Mouse (Mus musculus): ENCODE measurements around the gene Ggps1. TPM values are rescaled to one million over a fixed set of nuclear protein-coding genes. Genes with fewer than 3 reads are reported as not detected.
"Not testable (repeated sequence)": the region's sequence is repeated elsewhere in the genome, so short reads cannot be mapped to it uniquely, and the experiment has no call there.

Ggps1 gene
- polyA plus RNA-seq, 1 experiment from 2014 or later, result 88.6 TPM

DNA sequence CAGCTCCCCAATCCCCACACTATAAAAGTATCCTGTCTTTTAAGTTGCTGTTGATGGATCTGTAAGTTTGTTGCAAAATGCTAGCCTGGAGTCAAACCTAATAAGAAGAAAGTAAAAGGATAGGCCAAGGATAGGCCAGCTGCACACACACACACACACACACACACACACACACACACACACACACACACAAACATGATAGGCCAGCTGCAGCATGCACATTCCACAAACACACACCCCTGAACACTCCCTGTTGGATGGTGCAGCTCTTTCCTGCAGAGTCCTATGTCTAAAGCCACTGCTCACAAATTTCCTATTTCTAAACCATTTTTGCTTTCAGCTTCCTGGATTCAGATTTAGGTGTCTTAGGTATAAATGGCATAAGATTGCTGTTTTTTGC is 19.4 kb downstream of the Ggps1 start:
- Histone ChIP-seq H3K9me3 (ENCODE audit: control insufficient read depth, low read length) (no peaks in the 10 kb centered on the region), H3K9ac (no peak overlapping the region), H3K36me3 (replicated peaks; ENCODE audit: control insufficient read depth, insufficient read depth) (peaks cover 19% of the 10 kb centered on the region), H3K4me1 (replicated peaks; ENCODE audit: control insufficient read depth, insufficient read depth, low read length) (peaks cover 10% of the 10 kb centered on the region), H3K4me2 (replicated peaks) (no peak overlapping the region), H3K27ac (no peak overlapping the region), H3K27me3 (ENCODE audit: control insufficient read depth, insufficient read depth, low read length) (no peaks in the 10 kb centered on the region), H3K4me3 (replicated peaks; ENCODE audit: low read length) (no peak overlapping the region)
- DNase-seq (ENCODE audit: low spot score) (no peak), ATAC-seq (ENCODE audit: low FRiP score) (no peak)

DNA sequence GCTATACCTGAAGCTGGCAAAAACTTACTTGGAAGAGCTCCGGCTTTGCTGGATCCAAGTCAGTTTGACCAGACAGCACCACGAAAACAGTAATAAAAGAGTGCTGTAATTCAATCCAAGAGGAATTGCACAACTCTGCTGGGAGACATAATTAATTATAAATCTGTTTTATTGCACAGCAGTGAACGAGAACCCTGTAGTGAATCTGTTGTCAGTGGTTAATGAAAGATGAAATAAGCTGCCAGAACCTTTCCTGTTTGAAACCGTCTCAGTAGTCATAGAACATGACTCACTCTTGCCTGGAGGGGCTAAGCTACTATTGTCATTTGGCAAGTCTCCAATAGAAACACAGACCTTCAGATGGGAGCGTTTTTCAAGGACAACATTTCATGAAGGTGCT is 23.1 kb downstream of the Ggps1 start:
- 41% methylated on average over 5 of the region's 5 CpGs for WGBS
- H3K4me3 ChIP-seq (replicated peaks; ENCODE audit: low read length), result peak overlapping the region; percentile 64

GRCm38 (mm10) chr13:14039292-14039965 is 23.9 kb downstream of the Ggps1 start, which contains the start of gene Tbce:
Gene Tbce, minus strand, starts transcription at chr13:14039638.
- H3K36me3 ChIP-seq (replicated peaks; ENCODE audit: control insufficient read depth, insufficient read depth), result no peaks in the 10 kb centered on the region
- H3K4me1 ChIP-seq (replicated peaks; ENCODE audit: control insufficient read depth, insufficient read depth, low read length), result peaks cover 17% of the 10 kb centered on the region
- H3K4me3 ChIP-seq (replicated peaks; ENCODE audit: low read length), result peak within 1 kb of the TSS; percentile 64
- ATAC-seq (ENCODE audit: low FRiP score), result peak; percentile 98
- H3K9ac ChIP-seq, result peak within 1 kb of the TSS; percentile 92
- WGBS, result under 1% methylated on average over 35 of the region's 35 CpGs
- peak within 1 kb of the TSS; percentile 83 for H3K4me2 ChIP-seq (replicated peaks)
- DNase-seq (ENCODE audit: low spot score), result peak; percentile 92
- peak within 1 kb of the TSS; percentile 99 for H3K27ac ChIP-seq
- no peaks in the 10 kb centered on the region for H3K9me3 ChIP-seq (ENCODE audit: control insufficient read depth, low read length)
- H3K27me3 ChIP-seq (ENCODE audit: control insufficient read depth, insufficient read depth, low read length), result no peaks in the 10 kb centered on the region

More for the DNA sequence above, 23.1 kb downstream of the Ggps1 start:
- H3K4me1 ChIP-seq (replicated peaks; ENCODE audit: control insufficient read depth, insufficient read depth, low read length), result peaks cover 17% of the 10 kb centered on the region
- no peak for DNase-seq (ENCODE audit: low spot score)
- H3K4me2 ChIP-seq (replicated peaks), result peak overlapping the region; percentile 83
- H3K9ac ChIP-seq, result peak overlapping the region; percentile 92
- H3K27me3 ChIP-seq (ENCODE audit: control insufficient read depth, insufficient read depth, low read length), result no peaks in the 10 kb centered on the region
- no peaks in the 10 kb centered on the region for H3K9me3 ChIP-seq (ENCODE audit: control insufficient read depth, low read length)
- H3K27ac ChIP-seq, result peak overlapping the region; percentile 99; the same call in 1 of the 2 replicates
- no peak for ATAC-seq (ENCODE audit: low FRiP score)
- no peaks in the 10 kb centered on the region for H3K36me3 ChIP-seq (replicated peaks; ENCODE audit: control insufficient read depth, insufficient read depth)

GRCm38 (mm10) chr13:14038911-14039291 is 24.4 kb downstream of the Ggps1 start:
- peak overlapping the region; percentile 64 for H3K4me3 ChIP-seq (replicated peaks; ENCODE audit: low read length)
- peaks cover 17% of the 10 kb centered on the region for H3K4me1 ChIP-seq (replicated peaks; ENCODE audit: control insufficient read depth, insufficient read depth, low read length)
- peak overlapping the region; percentile 83 for H3K4me2 ChIP-seq (replicated peaks)
- no peaks in the 10 kb centered on the region for H3K27me3 ChIP-seq (ENCODE audit: control insufficient read depth, insufficient read depth, low read length)
- WGBS, result 2% methylated on average over 8 of the region's 8 CpGs
- H3K36me3 ChIP-seq (replicated peaks; ENCODE audit: control insufficient read depth, insufficient read depth), result no peaks in the 10 kb centered on the region
- peak overlapping the region; percentile 92 for H3K9ac ChIP-seq
- no peaks in the 10 kb centered on the region for H3K9me3 ChIP-seq (ENCODE audit: control insufficient read depth, low read length)
- ATAC-seq (ENCODE audit: low FRiP score) (peak; percentile 59), DNase-seq (ENCODE audit: low spot score) (no peak)
- H3K27ac ChIP-seq, result peak overlapping the region; percentile 99

DNA sequence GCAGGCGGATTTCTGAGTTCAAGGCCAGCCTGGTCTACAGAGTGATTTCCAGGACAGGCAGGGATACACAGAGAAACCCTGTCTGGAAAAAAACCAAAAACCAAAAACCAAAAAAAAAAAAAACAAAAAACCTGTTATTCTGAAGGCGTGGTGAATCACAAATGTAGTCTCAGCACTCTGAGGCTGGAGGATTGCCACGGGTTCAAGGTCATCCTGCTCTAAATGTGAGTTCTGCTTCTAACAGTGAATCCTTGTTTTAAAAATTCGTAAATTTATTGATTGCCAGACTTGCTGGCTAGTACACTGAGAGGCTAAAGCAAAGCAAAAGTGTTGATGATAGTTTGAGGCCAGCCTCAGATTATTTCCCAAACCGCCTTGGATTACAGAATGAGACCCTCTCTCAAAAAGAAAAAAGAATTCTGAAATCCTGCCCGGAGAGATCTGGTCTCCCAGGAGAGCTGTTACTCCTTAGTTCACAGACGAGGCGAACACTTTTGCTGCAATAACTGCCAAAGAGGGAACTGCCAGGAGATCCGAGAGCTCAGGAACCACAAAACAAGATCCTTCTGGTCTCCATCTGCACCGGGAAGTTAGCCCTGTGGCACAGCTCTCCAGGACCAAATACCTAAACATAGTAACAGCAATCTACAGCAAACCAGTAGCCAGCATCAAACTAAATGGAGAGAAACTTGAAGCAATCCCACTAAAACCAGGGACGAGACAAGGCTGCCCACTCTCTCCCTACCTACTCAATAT is 27.2 kb downstream of the Ggps1 start:
- no peak overlapping the region for H3K9ac ChIP-seq
- no peaks in the 10 kb centered on the region for H3K36me3 ChIP-seq (replicated peaks; ENCODE audit: control insufficient read depth, insufficient read depth)
- H3K4me3 ChIP-seq (replicated peaks; ENCODE audit: low read length), result no peak overlapping the region
- no peaks in the 10 kb centered on the region for H3K27me3 ChIP-seq (ENCODE audit: control insufficient read depth, insufficient read depth, low read length)
- no peak for ATAC-seq (ENCODE audit: low FRiP score)
- no peaks in the 10 kb centered on the region for H3K9me3 ChIP-seq (ENCODE audit: control insufficient read depth, low read length)
- H3K4me2 ChIP-seq (replicated peaks), result no peak overlapping the region
- 93% methylated on average over 11 of the region's 11 CpGs for WGBS
- DNase-seq (ENCODE audit: low spot score), result no peak
- peaks cover 17% of the 10 kb centered on the region for H3K4me1 ChIP-seq (replicated peaks; ENCODE audit: control insufficient read depth, insufficient read depth, low read length)
- H3K27ac ChIP-seq, result no peak overlapping the region

GRCm38 (mm10) chr13:14035352-14035751 is 27.9 kb downstream of the Ggps1 start:
- DNase-seq (ENCODE audit: low spot score); H3K27ac ChIP-seq; H3K36me3 ChIP-seq (replicated peaks; ENCODE audit: control insufficient read depth, insufficient read depth); H3K9me3 ChIP-seq (ENCODE audit: control insufficient read depth, low read length); H3K4me3 ChIP-seq (replicated peaks; ENCODE audit: low read length); H3K27me3 ChIP-seq (ENCODE audit: control insufficient read depth, insufficient read depth, low read length); H3K9ac ChIP-seq; H3K4me2 ChIP-seq (replicated peaks); ATAC-seq (ENCODE audit: low FRiP score): not testable (repeated sequence)
- peaks cover 13% of the 10 kb centered on the region for H3K4me1 ChIP-seq (replicated peaks; ENCODE audit: control insufficient read depth, insufficient read depth, low read length)
- WGBS, result 87% methylated on average over 3 of the region's 3 CpGs

DNA sequence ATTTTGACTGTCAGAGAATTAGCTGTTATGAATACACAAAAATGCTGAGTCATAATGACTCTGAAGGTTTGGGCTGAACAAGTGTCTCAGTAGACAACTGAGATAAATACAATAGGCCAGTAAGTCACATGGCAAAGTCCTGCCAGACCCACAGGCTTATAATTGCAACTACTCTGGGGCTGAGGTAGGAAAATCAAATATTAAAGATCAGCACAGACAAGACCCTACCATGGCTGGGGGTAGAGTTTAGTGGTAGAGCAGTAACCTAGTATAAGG is 29.3 kb downstream of the Ggps1 start:
- Histone ChIP-seq H3K4me3 (replicated peaks; ENCODE audit: low read length) (no peak overlapping the region), H3K36me3 (replicated peaks; ENCODE audit: control insufficient read depth, insufficient read depth) (peaks cover 6% of the 10 kb centered on the region), H3K27ac (no peak overlapping the region), H3K9me3 (ENCODE audit: control insufficient read depth, low read length) (no peaks in the 10 kb centered on the region), H3K4me1 (replicated peaks; ENCODE audit: control insufficient read depth, insufficient read depth, low read length) (peaks cover 7% of the 10 kb centered on the region; the same call in 1 of the 2 replicates), H3K4me2 (replicated peaks) (no peak overlapping the region), H3K27me3 (ENCODE audit: control insufficient read depth, insufficient read depth, low read length) (no peaks in the 10 kb centered on the region), H3K9ac (no peak overlapping the region)
- no peak for DNase-seq (ENCODE audit: low spot score)
- ATAC-seq (ENCODE audit: low FRiP score), result no peak

DNA sequence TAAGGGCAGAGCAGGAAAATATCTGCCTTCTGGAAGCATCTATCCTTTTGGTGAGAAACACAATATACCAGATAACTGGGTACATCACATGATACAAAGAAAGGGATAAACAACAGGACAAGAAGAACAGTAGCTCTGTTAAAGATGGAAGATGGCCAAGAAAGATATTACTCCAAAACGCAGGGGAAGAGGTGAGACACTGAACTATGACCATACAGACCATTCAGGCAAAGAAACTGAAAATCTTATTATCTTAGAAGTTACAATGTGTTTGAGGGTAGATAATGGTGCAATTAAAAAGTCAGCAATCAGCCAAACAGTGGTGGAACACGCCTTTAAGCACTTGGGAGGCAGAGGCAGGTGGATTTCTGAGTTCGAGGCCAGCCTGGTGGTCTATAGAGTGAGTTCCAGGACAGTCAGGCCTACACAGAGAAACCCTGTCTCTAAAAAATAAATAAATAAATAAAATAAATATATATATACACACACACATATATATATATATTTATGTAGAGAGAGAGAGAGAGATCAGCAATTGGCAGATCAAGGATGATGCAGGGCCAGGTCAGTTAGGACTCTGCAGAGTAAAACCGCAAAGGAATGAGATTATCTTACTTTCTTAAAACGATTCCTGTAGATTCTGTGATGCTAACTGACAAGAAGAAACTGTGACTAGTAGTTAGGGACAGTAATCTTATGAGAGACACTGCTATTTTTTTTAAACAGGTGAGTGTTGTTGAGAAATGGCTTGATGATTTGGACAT is 29.8 kb downstream of the Ggps1 start:
- Histone ChIP-seq H3K9me3 (ENCODE audit: control insufficient read depth, low read length) (no peaks in the 10 kb centered on the region), H3K27ac (no peak overlapping the region), H3K9ac (no peak overlapping the region), H3K36me3 (replicated peaks; ENCODE audit: control insufficient read depth, insufficient read depth) (peaks cover 9% of the 10 kb centered on the region), H3K4me2 (replicated peaks) (no peak overlapping the region), H3K27me3 (ENCODE audit: control insufficient read depth, insufficient read depth, low read length) (no peaks in the 10 kb centered on the region), H3K4me1 (replicated peaks; ENCODE audit: control insufficient read depth, insufficient read depth, low read length) (peaks cover 5% of the 10 kb centered on the region; the same call in 1 of the 2 replicates), H3K4me3 (replicated peaks; ENCODE audit: low read length) (no peak overlapping the region)
- WGBS, result 92% methylated on average over 5 of the region's 5 CpGs
- DNase-seq (ENCODE audit: low spot score) (no peak), ATAC-seq (ENCODE audit: low FRiP score) (no peak)

DNA sequence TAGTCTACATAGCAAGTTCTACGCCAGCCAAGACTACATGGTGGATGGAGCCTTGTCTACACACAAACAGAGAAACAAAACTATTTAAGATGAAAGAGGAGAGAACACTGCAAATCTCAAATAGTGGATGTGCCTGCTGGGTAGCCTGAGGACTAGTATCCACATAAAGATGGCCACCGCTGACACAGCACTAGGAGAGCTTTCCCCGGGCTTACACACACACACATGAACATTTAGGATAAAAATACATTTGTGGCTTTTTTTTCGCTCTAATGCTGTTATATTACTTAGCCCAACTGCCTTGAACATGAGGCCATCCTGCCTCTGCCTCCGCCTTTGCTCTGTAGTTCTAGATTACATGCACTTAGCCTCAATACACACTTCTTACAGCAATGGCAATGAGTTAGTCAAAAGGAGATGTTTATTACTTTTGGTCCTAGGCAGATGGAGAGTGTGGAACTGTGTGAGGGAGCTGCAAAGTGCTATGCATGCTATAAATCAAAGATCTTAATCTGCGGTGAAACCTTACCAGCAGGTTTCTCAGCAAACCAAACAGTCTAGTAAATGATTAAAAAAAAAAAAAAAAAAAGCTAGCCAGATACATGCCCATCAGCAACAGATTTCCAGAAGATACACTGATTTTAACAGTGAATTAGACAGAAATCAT is 37.0 kb downstream of the Ggps1 start:
- 95% methylated on average over 6 of the region's 6 CpGs for WGBS
- peaks cover 36% of the 10 kb centered on the region for H3K36me3 ChIP-seq (replicated peaks; ENCODE audit: control insufficient read depth, insufficient read depth)
- no peak overlapping the region for H3K4me3 ChIP-seq (replicated peaks; ENCODE audit: low read length)
- DNase-seq (ENCODE audit: low spot score), result no peak
- H3K27me3 ChIP-seq (ENCODE audit: control insufficient read depth, insufficient read depth, low read length), result no peaks in the 10 kb centered on the region
- H3K4me2 ChIP-seq (replicated peaks), result no peak overlapping the region
- H3K9ac ChIP-seq, result no peak overlapping the region
- no peaks in the 10 kb centered on the region for H3K4me1 ChIP-seq (replicated peaks; ENCODE audit: control insufficient read depth, insufficient read depth, low read length)
- ATAC-seq (ENCODE audit: low FRiP score), result no peak
- no peak overlapping the region for H3K27ac ChIP-seq
- H3K9me3 ChIP-seq (ENCODE audit: control insufficient read depth, low read length), result no peaks in the 10 kb centered on the region

Measured in hindbrain, embryonic 14.5 days (tissue).